Mouse (Mus musculus): ENCODE results near the gene Stil. TPM values are rescaled to one million over a fixed set of nuclear protein-coding genes. Genes with fewer than 3 reads are reported as not detected.

Gene Stil
- total RNA-seq, 2 experiments from 2014 or later: 1.1 TPM

GRCm38 (mm10) chr4:115038242-115038641 is 38.3 kb downstream of the Stil start:
- DNase-seq (ENCODE audit: extremely low spot score in 1 of 2, low spot score in 2 of 2): peak in 1 of 2 experiments; percentile 43
- intact Hi-C loops (cut with DNase I): no loop called here

GRCm38 (mm10) chr4:115045621-115046020 is 45.7 kb downstream of the Stil start:
- intact Hi-C loops (cut with DNase I): loop anchor here (5.0 kb wide), 1 partner anchor 42 kb away; the partner anchor contains the start of gene Pdzk1ip1

GRCm38 (mm10) chr4:115047750-115048149 is 47.8 kb downstream of the Stil start:
- intact Hi-C loops (cut with DNase I): loop anchor here (5.0 kb wide), 1 partner anchor 40 kb away; the partner anchor contains the start of gene Pdzk1ip1
- DNase-seq (ENCODE audit: extremely low spot score in 1 of 2, low spot score in 2 of 2): peak in 1 of 2 experiments; percentile 74

More at GRCm38 (mm10) chr4:115045621-115046020, 45.7 kb downstream of the Stil start:
- DNase-seq (ENCODE audit: extremely low spot score in 1 of 2, low spot score in 2 of 2): no peak

DNA sequence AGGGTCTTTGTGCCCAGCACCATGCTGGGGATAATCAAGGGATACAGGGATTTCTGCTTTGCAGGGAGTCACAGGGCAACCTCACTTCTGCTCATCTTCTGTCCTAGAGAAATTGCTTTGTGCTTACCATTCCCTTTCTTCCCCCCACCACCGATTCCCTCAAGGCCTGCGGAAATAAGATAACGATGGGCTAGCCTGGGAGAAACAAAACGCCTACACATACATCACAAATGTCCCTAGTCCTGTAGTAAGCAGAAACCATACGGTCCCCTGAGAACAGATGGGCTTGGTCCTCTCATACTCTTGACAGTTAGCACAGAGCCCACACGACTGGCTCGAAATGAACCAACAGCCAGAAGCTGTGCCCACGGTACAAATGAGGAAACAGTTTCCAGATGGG is 48.2 kb downstream of the Stil start:
- intact Hi-C loops (cut with DNase I): loop anchor here (5.0 kb wide), 1 partner anchor 39 kb away; the partner anchor contains the start of gene Pdzk1ip1
- DNase-seq (ENCODE audit: extremely low spot score in 1 of 2, low spot score in 2 of 2): no peak

- DNase-seq (ENCODE audit: extremely low spot score in 1 of 2, low spot score in 2 of 2): no peak
- intact Hi-C loops (cut with DNase I): no loop called here
These were observed 51.3 kb downstream of the Stil start for GRCm38 (mm10) chr4:115051245-115051644.

DNA sequence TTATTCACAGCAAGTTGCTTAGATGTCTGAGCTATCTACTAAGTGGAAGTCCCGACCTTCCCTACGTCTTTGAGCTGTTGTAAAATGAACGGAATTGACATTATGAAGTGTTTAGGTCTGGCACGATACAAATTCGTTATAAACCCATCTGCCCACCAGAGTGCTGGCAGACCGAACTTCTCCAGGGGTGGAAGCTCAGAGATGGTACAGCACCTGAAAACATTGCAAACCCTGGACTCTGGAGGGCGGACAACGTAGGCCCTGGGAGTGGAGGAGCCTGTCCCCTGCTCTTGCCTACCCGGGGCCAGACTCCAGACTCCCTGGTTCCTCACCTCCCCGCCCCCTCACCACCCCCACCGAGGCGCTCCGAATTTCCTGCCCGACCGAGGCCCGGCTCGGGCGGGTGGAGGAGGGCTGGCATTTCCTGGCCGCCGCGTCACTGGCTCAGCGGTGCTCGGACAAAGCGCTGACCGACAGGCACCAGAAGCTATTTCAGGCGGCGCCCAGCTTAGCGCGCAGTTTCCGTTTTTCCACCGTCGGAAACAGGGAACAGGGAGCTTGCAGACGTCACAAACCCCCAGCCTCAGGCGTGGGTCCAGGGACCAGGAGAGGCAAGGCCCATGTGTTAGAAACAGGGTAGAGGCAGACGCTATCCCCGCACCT is 52.5 kb downstream of the Stil start:
- peak; percentile 36 to 89 for DNase-seq (ENCODE audit: extremely low spot score in 1 of 2, low spot score in 2 of 2)
- intact Hi-C loops (cut with DNase I): no loop called here

DNA sequence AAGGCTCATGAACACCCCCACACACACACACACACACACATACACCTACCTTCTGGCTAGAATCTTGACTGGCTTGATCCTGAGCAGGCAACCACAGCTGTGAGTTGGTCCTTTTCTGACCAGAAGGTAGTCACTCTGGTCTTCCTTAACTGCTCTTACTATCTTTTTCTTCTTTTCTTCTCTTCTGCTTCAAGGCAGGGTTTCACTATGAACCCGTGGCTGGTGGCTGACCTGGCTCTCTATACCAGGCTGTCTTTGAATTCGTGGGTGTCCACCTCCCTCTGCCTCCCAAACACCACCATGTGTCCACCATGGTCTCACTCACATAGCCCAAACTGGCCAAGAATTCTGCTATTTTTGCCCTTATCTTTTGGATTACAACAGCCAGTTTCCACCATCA is 55.1 kb downstream of the Stil start:
- intact Hi-C loops (cut with DNase I): loop anchor here (5.0 kb wide), 1 partner anchor 153 kb away; no protein-coding TSS in a partner anchor

GRCm38 (mm10) chr4:115055691-115056090 is 55.7 kb downstream of the Stil start:
- intact Hi-C loops (cut with DNase I): loop anchor here (5.0 kb wide), 1 partner anchor 153 kb away; no protein-coding TSS in a partner anchor
- no peak for DNase-seq (ENCODE audit: extremely low spot score in 1 of 2, low spot score in 2 of 2)

More for the DNA sequence above, 55.1 kb downstream of the Stil start:
- no peak for DNase-seq (ENCODE audit: extremely low spot score in 1 of 2, low spot score in 2 of 2)

DNA sequence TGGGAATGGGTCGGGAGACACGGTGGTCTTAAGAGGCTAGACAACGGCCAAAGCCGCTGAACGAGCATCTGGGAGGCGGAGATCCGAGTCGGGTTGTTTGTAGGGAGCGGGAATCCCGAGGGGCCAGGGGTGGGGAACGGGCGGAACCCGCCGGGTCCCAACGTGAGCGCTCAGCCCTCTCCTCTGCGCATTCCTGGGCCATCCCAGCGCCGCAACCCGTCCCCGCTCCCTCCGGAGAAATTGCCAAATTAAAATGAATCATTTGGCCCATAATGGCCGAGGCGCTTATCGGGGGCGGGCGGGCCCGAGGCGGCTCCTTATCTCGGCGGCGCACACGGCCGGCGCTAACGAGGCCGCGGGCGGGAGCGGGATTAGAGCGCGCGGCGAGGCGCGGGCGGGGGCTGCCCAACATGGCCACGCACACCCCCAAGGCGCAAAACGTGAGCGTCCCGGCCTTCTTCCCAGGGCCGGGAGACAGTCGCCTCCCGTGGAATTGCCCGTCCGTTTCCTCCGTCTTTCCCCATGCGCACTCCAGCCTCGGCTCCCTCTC is 56.5 kb downstream of the Stil start, which contains the start of gene Tal1:
Gene Tal1 (plus strand): TSS at position 56 of the 550 bp plus-strand sequence.
- intact Hi-C loops (cut with DNase I): loop anchor here (5.0 kb wide), 1 partner anchor 154 kb away; no protein-coding TSS in a partner anchor
- DNase-seq (ENCODE audit: extremely low spot score in 1 of 2, low spot score in 2 of 2): peak in 1 of 2 experiments; percentile 64

- intact Hi-C loops (cut with DNase I): loop anchor here (5.0 kb wide), 1 partner anchor 155 kb away; no protein-coding TSS in a partner anchor
- DNase-seq (ENCODE audit: extremely low spot score in 1 of 2, low spot score in 2 of 2): peak in 1 of 2 experiments; percentile 77
These were observed 57.1 kb downstream of the Stil start for GRCm38 (mm10) chr4:115056921-115057673.

GRCm38 (mm10) chr4:115057674-115058316 is 57.8 kb downstream of the Stil start:
- intact Hi-C loops (cut with DNase I): loop anchor here (5.0 kb wide), 1 partner anchor 155 kb away; no protein-coding TSS in a partner anchor

DNA sequence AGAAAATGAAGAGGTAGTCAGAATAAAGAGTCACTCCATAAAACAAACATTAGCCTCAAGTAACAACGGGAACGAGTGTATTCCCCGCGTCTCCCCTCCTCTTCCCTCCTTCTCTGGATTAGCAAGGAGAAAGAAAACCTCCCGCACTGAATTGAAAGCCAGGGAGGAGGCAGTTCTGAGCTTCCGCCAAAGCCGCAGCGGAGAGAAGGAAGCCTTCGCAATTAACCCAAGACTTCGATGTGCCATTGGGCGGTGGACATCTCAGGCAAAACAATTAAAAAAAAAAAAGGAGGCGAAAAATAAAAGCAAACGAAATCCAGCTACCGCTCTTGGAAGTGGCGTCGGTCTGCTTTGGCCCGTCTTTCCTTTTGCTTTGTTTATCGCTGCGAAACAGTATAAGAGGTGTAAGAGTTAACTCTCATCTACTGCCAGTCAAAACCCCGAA is 58.4 kb downstream of the Stil start:
- intact Hi-C loops (cut with DNase I): loop anchor here (5.0 kb wide), 1 partner anchor 156 kb away; no protein-coding TSS in a partner anchor
- peak in 1 of 2 experiments; percentile 31 for DNase-seq (ENCODE audit: extremely low spot score in 1 of 2, low spot score in 2 of 2)

More at GRCm38 (mm10) chr4:115057674-115058316, 57.8 kb downstream of the Stil start:
- DNase-seq (ENCODE audit: extremely low spot score in 1 of 2, low spot score in 2 of 2): no peak

DNA sequence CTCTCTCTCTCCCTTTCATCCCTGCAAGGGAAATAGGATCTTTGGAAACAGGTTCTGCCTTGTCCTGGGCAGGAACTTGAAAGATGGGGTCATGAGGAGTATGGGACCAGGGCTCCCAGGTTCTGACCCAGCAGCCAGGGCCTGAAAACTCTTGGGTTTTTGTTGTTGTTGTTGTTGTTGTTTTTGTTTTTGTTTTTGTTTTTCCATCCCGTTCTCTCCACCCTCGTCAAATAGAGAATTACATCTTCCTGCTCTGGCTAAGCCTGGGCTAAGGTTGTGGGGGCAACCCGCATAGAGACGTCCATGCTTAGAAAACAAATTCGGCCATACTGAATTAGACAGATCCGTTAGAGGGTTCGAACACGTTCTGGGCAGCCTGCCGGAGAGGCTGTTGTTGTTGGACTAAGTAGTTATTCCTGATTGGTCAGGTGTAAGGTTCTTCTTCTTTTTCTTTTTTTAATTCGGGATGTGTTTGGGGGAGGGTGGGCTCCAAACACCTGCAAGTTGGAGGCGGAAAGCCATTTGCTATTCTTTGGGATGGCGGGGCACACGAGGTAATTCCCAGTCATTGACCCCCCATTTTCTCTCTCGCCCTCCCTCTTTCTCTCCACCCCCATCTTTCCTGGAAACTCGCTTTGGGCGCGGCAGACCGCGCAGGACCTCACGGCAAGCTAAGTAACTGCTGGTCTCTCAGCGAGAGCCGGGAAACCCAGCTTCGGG is 59.1 kb downstream of the Stil start:
- intact Hi-C loops (cut with DNase I): loop anchor here (5.0 kb wide), 1 partner anchor 157 kb away; no protein-coding TSS in a partner anchor
- DNase-seq (ENCODE audit: extremely low spot score in 1 of 2, low spot score in 2 of 2): peak in 1 of 2 experiments; percentile 36

DNA sequence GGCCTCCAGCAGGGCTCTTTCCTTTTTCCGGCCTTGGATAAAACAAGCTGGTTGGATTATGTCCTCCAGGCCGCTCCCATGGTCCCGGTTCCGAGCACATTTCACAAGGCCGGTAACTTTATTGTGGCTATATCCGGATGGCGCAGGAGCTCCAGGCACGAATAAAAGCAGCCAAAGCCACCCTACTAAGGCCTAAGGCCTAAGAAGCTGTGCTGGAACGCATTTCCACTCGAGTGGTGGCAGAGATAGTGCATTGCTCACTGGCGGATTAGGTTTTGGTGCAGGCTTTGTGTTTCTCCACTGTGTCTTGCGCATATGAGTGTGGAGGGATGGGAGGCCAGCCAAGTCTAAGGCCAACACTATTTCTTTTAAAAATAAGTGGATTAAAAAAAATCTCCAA is 59.9 kb downstream of the Stil start:
- intact Hi-C loops (cut with DNase I): loop anchor here (5.0 kb wide), 2 partner anchors 148 to 158 kb away; no protein-coding TSS in a partner anchor

DNA sequence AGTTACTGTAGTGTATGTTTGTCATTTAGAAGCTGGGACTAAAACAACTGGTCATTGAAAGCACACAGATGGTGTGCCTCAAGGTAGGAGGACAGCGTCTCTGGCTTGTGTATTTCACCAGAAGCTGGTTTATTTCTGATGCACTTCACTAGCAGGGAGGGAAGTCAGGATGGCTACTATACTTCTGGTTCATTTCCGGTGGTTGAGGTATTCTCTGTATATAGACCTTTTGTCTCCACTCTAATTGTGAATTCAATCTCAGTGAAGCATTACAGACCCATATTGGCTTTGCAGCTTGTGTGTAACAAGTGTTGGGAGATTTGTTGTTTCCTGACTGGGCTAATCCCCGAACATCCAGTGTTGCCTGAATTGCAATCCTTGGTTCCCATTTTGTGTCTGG is 60.8 kb downstream of the Stil start:
- intact Hi-C loops (cut with DNase I): loop anchor here (5.0 kb wide), 1 partner anchor 148 kb away; no protein-coding TSS in a partner anchor

More for the DNA sequence above, 59.9 kb downstream of the Stil start:
- peak in 1 of 2 experiments; percentile 64 for DNase-seq (ENCODE audit: extremely low spot score in 1 of 2, low spot score in 2 of 2)

DNA sequence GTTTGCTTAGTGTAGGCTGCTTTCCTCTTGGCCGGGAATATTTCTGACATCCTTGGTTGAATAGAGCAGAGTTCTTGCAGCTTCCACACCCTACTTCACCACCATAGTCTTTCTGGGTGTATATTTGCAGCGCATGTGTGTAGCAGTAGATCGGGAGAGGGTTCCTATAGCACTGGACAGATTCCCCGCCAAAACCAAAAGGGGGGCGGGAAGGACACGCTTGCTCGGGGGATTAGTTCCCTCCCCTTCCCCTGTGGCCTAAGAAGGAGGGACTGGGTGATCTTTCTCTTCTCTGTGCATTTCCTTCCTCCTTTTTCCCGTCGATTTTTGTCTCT is 62.5 kb downstream of the Stil start:
- DNase-seq (ENCODE audit: extremely low spot score in 1 of 2, low spot score in 2 of 2): no peak
- intact Hi-C loops (cut with DNase I): loop anchor here (5.0 kb wide), 1 partner anchor 150 kb away; no protein-coding TSS in a partner anchor

More for the DNA sequence above, 60.8 kb downstream of the Stil start:
- DNase-seq (ENCODE audit: extremely low spot score in 1 of 2, low spot score in 2 of 2): no peak

DNA sequence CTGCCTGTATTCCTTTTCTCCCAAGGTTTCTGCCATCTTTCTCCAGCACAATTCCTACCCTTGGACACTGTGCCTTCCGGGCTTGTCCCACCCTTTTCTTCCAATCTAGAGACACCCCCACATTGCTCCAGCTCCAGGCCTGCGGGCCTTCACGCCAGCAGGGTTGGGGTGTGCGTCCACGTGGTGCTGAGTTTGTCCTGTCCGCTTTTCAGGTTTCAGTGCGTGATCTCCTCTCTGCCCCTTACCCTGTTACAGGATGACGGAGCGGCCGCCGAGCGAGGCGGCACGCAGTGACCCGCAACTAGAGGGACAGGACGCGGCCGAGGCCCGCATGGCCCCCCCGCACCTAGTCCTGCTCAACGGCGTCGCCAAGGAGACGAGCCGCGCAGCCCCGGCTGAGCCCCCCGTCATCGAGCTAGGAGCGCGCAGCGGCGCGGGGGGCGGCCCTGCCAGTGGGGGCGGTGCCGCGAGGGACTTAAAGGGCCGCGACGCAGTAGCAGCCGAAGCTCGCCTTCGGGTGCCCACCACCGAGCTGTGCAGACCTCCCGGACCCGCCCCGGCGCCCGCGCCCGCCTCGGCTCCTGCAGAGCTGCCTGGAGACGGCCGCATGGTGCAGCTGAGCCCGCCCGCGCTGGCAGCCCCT is 63.0 kb downstream of the Stil start:
- intact Hi-C loops (cut with DNase I): loop anchor here (5.0 kb wide), 1 partner anchor 151 kb away; no protein-coding TSS in a partner anchor
- DNase-seq (ENCODE audit: extremely low spot score in 1 of 2, low spot score in 2 of 2): peak in 1 of 2 experiments; percentile 77
